Mouse (Mus musculus) olfactory bulb, adult 2 months (tissue): ENCODE measurements around the gene Padi6.

Experiments used
- CTCF ChIP-seq: fragments of 200-500 bp; IDR thresholded peaks from 2 replicates; pipeline ENCODE4 v1.5.1; 2012; ENCODE audit warnings: low read depth, mild to moderate bottlenecking, low read length, moderate library complexity; ENCODE audit not compliant: insufficient read depth
- POLR2A ChIP-seq: fragments of 200-500 bp; IDR thresholded peaks from 2 replicates; pipeline ENCODE4 v1.6.1; 2012; ENCODE audit warnings: mild to moderate bottlenecking, low read depth, low read length, moderate library complexity; ENCODE audit not compliant: insufficient read depth

DNA sequence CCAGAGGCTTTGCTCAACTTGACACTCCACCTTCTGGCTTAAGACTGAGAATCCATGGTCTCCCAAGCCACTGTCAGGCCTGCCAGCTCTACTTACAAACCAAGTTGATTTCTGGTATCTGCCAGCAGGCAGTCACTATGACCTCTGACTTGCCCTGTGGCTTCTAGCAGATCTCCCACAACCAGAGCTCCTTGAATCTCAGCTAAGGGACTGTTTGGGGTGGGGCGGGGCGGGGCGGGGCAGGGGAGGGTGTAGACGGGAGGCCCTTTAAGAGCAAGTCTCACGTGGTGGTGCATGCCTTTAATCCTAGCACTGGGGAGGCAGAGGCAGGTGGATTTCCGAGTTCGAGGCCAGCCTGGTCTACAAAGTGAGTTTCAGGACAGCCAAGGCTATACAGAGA is 9.6 kb downstream of the Padi6 start:
- no peak for TF ChIP-seq POLR2A
- no peak for TF ChIP-seq CTCF
